Mouse (Mus musculus): Measurements from ENCODE around the gene Tefm.
A peak's percentile ranks its signal among the peaks of the same experiment; 100 is the strongest.

The Tefm gene

GRCm38 (mm10) chr11:80098444-80099056 is 43.4 kb downstream of the Tefm start:
- DNase-seq (ENCODE audit: low read depth, low spot score) = no peak

GRCm38 (mm10) chr11:80090555-80091164 is 51.3 kb downstream of the Tefm start:
- DNase-seq (ENCODE audit: low read depth, low spot score) = no peak

GRCm38 (mm10) chr11:80089817-80090214 is 52.2 kb downstream of the Tefm start:
- no peak for DNase-seq (ENCODE audit: low read depth, low spot score)

- peak; percentile 91 for DNase-seq (ENCODE audit: low read depth, low spot score)
These were observed 52.8 kb downstream of the Tefm start, which contains the start of gene Atad5 for GRCm38 (mm10) chr11:80088917-80089816. TSS of gene Atad5 (plus strand) at chr11:80089400.

- DNase-seq (ENCODE audit: low read depth, low spot score) = peak; percentile 91
These were observed 55.1 kb downstream of the Tefm start for GRCm38 (mm10) chr11:80086844-80087243.
